Mouse (Mus musculus): ENCODE measurements around the gene Ppp4r2.

The Ppp4r2 gene

GRCm38 (mm10) chr6:100833355-100833754 lies at the start of gene Ppp4r2:
Ppp4r2 (plus strand) TSS chr6:100833622.
- peak; percentile 85 for DNase-seq (ENCODE audit: low spot score)

- DNase-seq (ENCODE audit: low spot score): no peak
Observed at GRCm38 (mm10) chr6:100787726-100788125, 45.7 kb upstream of the Ppp4r2 start.

GRCm38 (mm10) chr6:100789161-100789560 lies 44.3 kb upstream of the Ppp4r2 start:
- DNase-seq (ENCODE audit: low spot score): no peak

DNA sequence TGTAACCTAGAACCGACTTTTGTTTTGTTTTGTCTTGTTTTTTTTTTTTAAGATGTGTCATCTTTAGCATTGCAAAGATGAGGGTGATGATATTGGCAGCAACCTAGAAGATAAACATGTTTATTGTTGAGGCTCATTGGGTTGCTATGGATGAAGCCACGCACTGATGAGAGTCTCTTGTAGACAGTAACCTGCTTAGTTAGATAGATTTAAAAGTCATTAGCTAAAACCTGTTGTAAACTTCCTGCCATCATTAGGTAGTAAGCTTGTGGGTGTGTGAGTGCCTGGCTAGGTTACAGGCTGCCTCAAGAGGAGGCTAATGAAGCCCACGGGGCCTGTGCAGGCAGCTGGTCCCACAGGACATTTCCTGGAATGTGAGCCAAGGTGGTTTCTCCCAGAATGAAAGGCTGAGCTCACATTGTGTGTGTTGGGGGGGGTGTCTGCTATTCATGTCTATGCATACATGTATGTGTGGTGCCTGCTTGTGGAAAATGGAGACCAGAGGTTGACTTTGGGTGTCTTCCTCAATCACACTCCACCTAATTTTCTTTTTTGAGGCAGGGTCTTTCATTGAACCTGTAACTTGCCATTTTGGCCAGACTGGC lies 41.3 kb upstream of the Ppp4r2 start:
- DNase-seq (ENCODE audit: low spot score): no peak

- no peak for DNase-seq (ENCODE audit: low spot score)
Observed at GRCm38 (mm10) chr6:100792973-100793769, 40.3 kb upstream of the Ppp4r2 start.

- no peak for DNase-seq (ENCODE audit: low spot score)
Observed at GRCm38 (mm10) chr6:100795797-100796196, 37.6 kb upstream of the Ppp4r2 start.

DNA sequence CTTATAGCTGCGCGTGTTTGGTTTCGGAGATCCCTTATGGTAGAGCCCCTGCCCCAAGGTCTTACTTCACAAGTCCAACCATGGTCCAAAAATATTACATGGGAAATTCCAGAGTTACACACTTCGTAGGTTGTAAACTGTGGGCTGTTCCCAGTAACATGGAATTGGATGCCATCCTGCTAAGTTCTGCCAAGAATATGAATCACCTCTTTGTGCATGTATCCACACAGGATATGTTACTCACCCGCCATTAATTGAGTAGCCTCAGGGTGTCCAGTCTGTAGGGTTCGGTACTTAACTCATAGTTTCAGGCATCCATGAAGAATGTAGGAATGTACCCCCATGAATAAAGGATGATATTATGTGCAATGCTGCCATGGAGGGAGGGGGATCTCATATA lies 34.1 kb upstream of the Ppp4r2 start:
- no peak for DNase-seq (ENCODE audit: low spot score)

DNA sequence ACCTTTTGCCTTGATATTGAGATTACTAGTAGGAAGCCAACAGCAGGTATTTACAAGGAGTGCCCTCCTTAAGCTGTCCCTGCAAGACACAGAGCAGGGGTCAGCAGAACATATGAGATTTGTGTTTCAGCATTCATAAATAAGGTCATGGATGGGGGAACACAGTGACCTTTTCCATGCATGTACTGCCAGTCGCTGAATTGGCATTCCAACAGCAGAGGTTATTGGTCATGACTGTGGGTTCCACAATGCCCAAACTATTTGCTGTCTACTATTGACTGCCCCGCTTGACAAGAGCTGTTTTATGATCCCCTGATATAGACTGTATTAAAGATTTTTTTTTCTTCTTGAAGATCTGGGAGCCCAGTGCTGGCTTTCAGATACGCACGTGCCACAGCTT lies 33.7 kb upstream of the Ppp4r2 start:
- DNase-seq (ENCODE audit: low spot score): no peak

- DNase-seq (ENCODE audit: low spot score): peak; percentile 22
Observed at GRCm38 (mm10) chr6:100800497-100800955, 32.9 kb upstream of the Ppp4r2 start.

GRCm38 (mm10) chr6:100802381-100803083 lies 30.9 kb upstream of the Ppp4r2 start:
- DNase-seq (ENCODE audit: low spot score): no peak

DNA sequence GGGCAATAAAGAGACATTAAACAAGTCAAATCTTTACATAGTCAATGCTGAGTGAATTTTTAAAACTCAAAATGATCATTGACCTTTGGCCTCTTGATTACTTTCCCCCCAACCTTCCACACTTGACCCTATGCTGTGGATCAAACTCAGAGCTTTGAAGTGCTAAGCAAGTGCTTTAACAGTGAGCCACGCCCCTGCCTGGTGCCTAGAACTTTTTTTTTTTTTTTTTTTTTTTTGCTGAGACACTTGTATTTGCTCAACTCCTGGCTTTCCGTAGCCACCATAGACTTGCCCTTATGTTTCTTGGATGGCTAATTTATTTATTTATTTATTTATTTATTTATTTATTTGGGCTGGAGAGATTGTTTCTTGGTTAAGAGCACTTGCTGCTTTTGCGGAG lies 30.2 kb upstream of the Ppp4r2 start:
- DNase-seq (ENCODE audit: low spot score): no peak

- no peak for DNase-seq (ENCODE audit: low spot score)
Observed at GRCm38 (mm10) chr6:100807187-100807586, 26.2 kb upstream of the Ppp4r2 start.

GRCm38 (mm10) chr6:100807746-100808145 lies 25.7 kb upstream of the Ppp4r2 start:
- no peak for DNase-seq (ENCODE audit: low spot score)

GRCm38 (mm10) chr6:100808221-100808778 lies 25.1 kb upstream of the Ppp4r2 start:
- no peak for DNase-seq (ENCODE audit: low spot score)

- no peak for DNase-seq (ENCODE audit: low spot score)
Observed at GRCm38 (mm10) chr6:100810117-100810516, 23.3 kb upstream of the Ppp4r2 start.

GRCm38 (mm10) chr6:100811731-100812130 lies 21.7 kb upstream of the Ppp4r2 start:
- no peak for DNase-seq (ENCODE audit: low spot score)

DNA sequence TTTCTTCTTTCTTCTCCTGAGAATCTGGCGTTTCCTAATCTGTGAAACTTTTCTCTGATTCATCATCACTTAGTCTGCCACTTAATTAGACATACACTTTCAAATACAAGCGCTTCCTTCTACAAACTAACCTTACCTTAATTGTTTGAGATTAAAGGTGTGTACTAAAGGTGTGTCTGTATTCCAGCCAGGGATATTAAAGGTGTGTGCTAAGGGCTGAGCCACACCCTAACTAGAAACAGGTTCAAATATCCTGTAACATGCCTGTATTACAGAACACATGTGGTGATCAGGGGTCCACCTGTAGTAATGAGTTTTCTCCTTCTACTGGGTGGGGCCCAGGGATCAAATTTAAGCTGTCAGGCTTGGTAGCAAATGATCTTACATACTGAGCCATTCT lies 12.1 kb upstream of the Ppp4r2 start:
- DNase-seq (ENCODE audit: low spot score): no peak

GRCm38 (mm10) chr6:100823356-100823755 lies 10.1 kb upstream of the Ppp4r2 start:
- DNase-seq (ENCODE audit: low spot score): no peak

GRCm38 (mm10) chr6:100824381-100824965 lies 8.9 kb upstream of the Ppp4r2 start:
- DNase-seq (ENCODE audit: low spot score): no peak

- no peak for DNase-seq (ENCODE audit: low spot score)
Observed at GRCm38 (mm10) chr6:100826046-100826445, 7.4 kb upstream of the Ppp4r2 start.

- DNase-seq (ENCODE audit: low spot score): no peak
Observed at GRCm38 (mm10) chr6:100828565-100828964, 4.9 kb upstream of the Ppp4r2 start.

DNA sequence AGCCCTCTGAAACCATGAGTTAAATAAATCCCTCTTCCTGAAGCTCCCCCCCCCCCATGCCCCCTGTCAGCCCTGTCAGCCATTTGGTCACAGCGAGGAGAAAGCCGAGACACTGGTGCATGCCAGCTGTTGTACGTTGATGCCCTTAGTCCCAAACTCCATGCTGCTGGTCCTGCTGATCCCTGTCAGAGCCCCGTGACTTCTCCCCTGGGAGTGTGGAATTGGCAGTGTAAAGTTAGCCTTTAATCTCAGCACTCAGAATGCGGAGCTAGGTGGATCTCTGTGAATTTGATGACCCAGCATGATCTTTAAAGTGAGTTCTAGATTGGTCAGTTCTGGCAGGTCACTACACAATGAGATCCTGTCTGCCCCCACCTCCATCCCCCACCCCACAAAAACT lies 3.7 kb upstream of the Ppp4r2 start:
- no peak for DNase-seq (ENCODE audit: low spot score)

All from spleen, adult 12 weeks (tissue).